Mouse (Mus musculus): ENCODE measurements around the gene Sesn3. TPM values are rescaled to one million over a fixed set of nuclear protein-coding genes. Genes with fewer than 3 reads are reported as not detected.
"Not testable (repeated sequence)": the region's sequence is repeated elsewhere in the genome, so short reads cannot be mapped to it uniquely, and the experiment has no call there.

Sesn3 gene
- total RNA-seq (2021), result 10 to 100 TPM; 37.0 to 40.6 TPM
- long read RNA-seq, experiment 1, full-length matches to known transcripts, result 5 of 8 reads
- long read RNA-seq, experiment 1, partial matches to known transcripts, result 1 of 8 reads
- long read RNA-seq, experiment 1, other reads (novel, unspliced or antisense), result 2 of 8 reads
- long read RNA-seq, experiment 2, full-length matches to known transcripts, result 4 of 5 reads
- long read RNA-seq, experiment 2, partial matches to known transcripts, result 0 of 5 reads
- long read RNA-seq, experiment 2, other reads (novel, unspliced or antisense), result 1 of 5 reads

GRCm38 (mm10) chr9:14274986-14275720, at the start of gene Sesn3:
TSS of gene Sesn3 (plus strand) at chr9:14275067.
- DNase-seq, result peak; percentile 83

- DNase-seq, result not testable (repeated sequence)
Measured at GRCm38 (mm10) chr9:14227086-14227485, 47.8 kb upstream of the Sesn3 start.

GRCm38 (mm10) chr9:14233702-14234373, 41.0 kb upstream of the Sesn3 start:
- no peak for DNase-seq

GRCm38 (mm10) chr9:14235286-14235685, 39.6 kb upstream of the Sesn3 start:
- no peak for DNase-seq

- not testable (repeated sequence) for DNase-seq
Measured at GRCm38 (mm10) chr9:14241003-14241402, 33.9 kb upstream of the Sesn3 start.

GRCm38 (mm10) chr9:14242308-14242707, 32.6 kb upstream of the Sesn3 start:
- DNase-seq, result no peak

GRCm38 (mm10) chr9:14244528-14244927, 30.3 kb upstream of the Sesn3 start:
- no peak for DNase-seq

GRCm38 (mm10) chr9:14245013-14245586, 29.8 kb upstream of the Sesn3 start:
- DNase-seq, result no peak

GRCm38 (mm10) chr9:14246016-14246799, 28.7 kb upstream of the Sesn3 start:
- peak; percentile 44 for DNase-seq

GRCm38 (mm10) chr9:14247480-14248208, 27.2 kb upstream of the Sesn3 start:
- DNase-seq, result no peak

- no peak for DNase-seq
Measured at GRCm38 (mm10) chr9:14248209-14248596, 26.7 kb upstream of the Sesn3 start.

GRCm38 (mm10) chr9:14261150-14261549, 13.7 kb upstream of the Sesn3 start:
- no peak for DNase-seq

- no peak for DNase-seq
Measured at GRCm38 (mm10) chr9:14262568-14262972, 12.3 kb upstream of the Sesn3 start.

- DNase-seq, result no peak
Measured at GRCm38 (mm10) chr9:14266470-14266869, 8.4 kb upstream of the Sesn3 start.

GRCm38 (mm10) chr9:14268578-14268977, 6.3 kb upstream of the Sesn3 start:
- DNase-seq, result no peak

- DNase-seq, result no peak
Measured at GRCm38 (mm10) chr9:14272921-14273320, 1.9 kb upstream of the Sesn3 start.

- DNase-seq, result no peak
Measured at GRCm38 (mm10) chr9:14274586-14274985, 281 bp upstream of the Sesn3 start.

- peak; percentile 99 for DNase-seq
Measured at GRCm38 (mm10) chr9:14275792-14276480, 1.1 kb downstream of the Sesn3 start.

GRCm38 (mm10) chr9:14276481-14277287, 1.8 kb downstream of the Sesn3 start:
- peak; percentile 45 for DNase-seq

Measured in adrenal gland, postnatal 10 days (tissue).